Mouse (Mus musculus) heart, embryonic 11.5 days (tissue): Measurements from ENCODE around the gene Stox2. TPM values are rescaled to one million over a fixed set of nuclear protein-coding genes. Genes with fewer than 3 reads are reported as not detected.

Experiments used
- ATAC-seq: fragments of 200-750 bp; cut with Nextera tagmentation; replicated peaks from 2 replicates; pipeline ENCODE4 v1.8.0; 2017; ENCODE audit warnings: moderate library complexity; ENCODE audit not compliant: insufficient number of reproducible peaks, low FRiP score, low TSS enrichment
- H3K27ac ChIP-seq: fragments of 300-500 bp; sonication (generic); 2 replicates; pipeline ENCODE4 v1.5.1; 2014; ENCODE audit warnings: mild to moderate bottlenecking, low read depth, low read length
- H3K27me3 ChIP-seq: fragments of 300-500 bp; sonication (generic); 2 replicates; pipeline ENCODE4 v1.6.1; 2014; ENCODE audit warnings: mild to moderate bottlenecking, low read length, mixed read lengths; ENCODE audit not compliant: control insufficient read depth, insufficient read depth
- H3K36me3 ChIP-seq: fragments of 300-500 bp; sonication (generic); 2 replicates; pipeline ENCODE4 v1.6.1; 2014; ENCODE audit warnings: mild to moderate bottlenecking, low read length, moderate library complexity, mixed read lengths; ENCODE audit not compliant: control insufficient read depth, insufficient read depth
- H3K4me1 ChIP-seq: fragments of 300-500 bp; sonication (generic); 2 replicates; pipeline ENCODE4 v1.6.1; 2014; ENCODE audit warnings: low read length; ENCODE audit not compliant: control insufficient read depth, insufficient read depth
- H3K4me2 ChIP-seq: fragments of 300-500 bp; sonication (generic); 2 replicates; pipeline ENCODE4 v1.6.1; 2014; ENCODE audit warnings: mild to moderate bottlenecking, moderate library complexity
- H3K4me3 ChIP-seq: fragments of 300-500 bp; sonication (generic); 2 replicates; pipeline ENCODE4 v1.5.1; 2014; ENCODE audit warnings: low read depth, low read length
- H3K9ac ChIP-seq: fragments of 300-500 bp; sonication (generic); 2 replicates; pipeline ENCODE4 v1.6.1; 2014; ENCODE audit warnings: mild to moderate bottlenecking, low read depth, low read length, moderate library complexity
- H3K9me3 ChIP-seq: fragments of 300-500 bp; sonication (generic); replicated peaks from 2 replicates; pipeline ENCODE4 v1.6.1; 2016; ENCODE audit warnings: low read length; ENCODE audit not compliant: control insufficient read depth
- WGBS: fragments of 180-500 bp; shearing (Covaris S2); extraction: QIAGEN DNeasy Blood & Tissue Kit; methylation state at CpG from one replicate; pipeline ENCODE4 v1.1.7; 2014; ENCODE audit not compliant: insufficient replicate concordance; 5-methylcytosine and 5-hydroxymethylcytosine counted together
- polyA plus RNA-seq: library from polyadenylated mRNA; unstranded; fragments of >200 nt; fragmentation: Nextera tagmentation; extraction: Ambion mirVana; gene quantifications from 2 replicates; pipeline ENCODE4 v1.2.1, GENCODE M21; 2014

The Stox2 gene
- polyA plus RNA-seq, 1 experiment from 2014 or later: 10.6 TPM

DNA sequence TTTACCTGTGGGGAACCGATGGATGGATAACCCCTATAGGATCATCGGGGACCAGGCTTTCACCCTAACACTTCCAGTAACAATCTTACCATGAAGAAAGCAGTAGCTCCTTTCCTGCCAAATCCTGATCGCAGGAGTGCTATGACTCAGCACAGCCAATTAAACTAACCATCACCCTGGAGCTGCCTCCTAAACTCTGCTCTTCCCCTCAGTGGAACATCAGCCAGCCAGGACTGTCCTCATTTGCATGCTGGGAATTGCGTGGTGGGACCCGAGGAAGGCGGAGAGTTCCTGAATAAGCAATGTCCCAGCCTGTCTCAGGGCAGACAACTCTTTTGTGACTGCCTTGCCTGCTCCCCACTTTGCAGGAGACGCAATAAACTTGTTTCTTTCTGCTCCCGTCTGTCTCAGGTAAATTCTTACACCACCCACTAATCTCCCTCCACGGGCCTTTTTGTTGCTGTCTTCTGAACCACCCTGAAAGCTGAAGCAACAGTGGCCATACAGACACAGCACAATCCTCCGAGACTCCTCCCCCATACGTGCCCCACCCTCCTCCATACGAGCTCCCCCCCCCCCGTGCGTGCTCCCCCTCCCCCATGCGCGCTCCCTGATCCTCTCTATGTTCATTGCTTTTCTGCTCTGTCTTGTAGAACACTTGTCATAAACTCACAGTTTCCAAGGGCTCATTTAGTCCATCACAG, 121.9 kb downstream of the Stox2 start:
- Histone ChIP-seq H3K36me3 (no peaks in the 10 kb centered on the region), H3K9me3 (0 out of 2 replicates have a peak, but pooled peaks cover 3% of the 10 kb centered on the region), H3K4me3 (no peak overlapping the region), H3K4me2 (no peak overlapping the region), H3K27ac (no peak overlapping the region), H3K27me3 (no peaks in the 10 kb centered on the region), H3K9ac (no peak overlapping the region), H3K4me1 (no peaks in the 10 kb centered on the region)
- 39% methylated on average over 16 of the region's 16 CpGs for WGBS
- no peak for ATAC-seq

DNA sequence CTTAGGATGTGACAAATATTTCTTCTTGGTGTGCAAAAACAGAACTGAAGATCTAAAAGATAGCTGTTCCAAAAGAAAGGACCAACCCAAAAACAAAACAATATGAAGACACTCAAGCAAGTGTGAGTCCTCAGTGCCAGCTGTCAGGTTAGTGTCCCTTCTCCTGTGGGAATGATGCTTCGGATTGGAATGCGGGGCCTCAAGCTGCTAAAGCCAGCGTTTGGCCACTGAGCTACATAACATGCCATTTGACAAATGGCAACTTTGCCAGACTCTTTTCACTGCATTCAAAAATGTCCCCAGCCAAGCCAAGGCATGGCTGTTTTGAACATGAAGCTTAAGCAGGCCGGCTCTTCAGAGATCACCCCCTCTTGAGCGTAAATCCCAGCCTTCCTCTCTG, 124.9 kb downstream of the Stox2 start:
- Histone ChIP-seq H3K4me1 (no peaks in the 10 kb centered on the region), H3K4me3 (no peak overlapping the region), H3K36me3 (no peaks in the 10 kb centered on the region), H3K27ac (no peak overlapping the region), H3K27me3 (no peaks in the 10 kb centered on the region), H3K4me2 (no peak overlapping the region), H3K9me3 (0 out of 2 replicates have a peak, but pooled peaks cover 3% of the 10 kb centered on the region), H3K9ac (no peak overlapping the region)
- 35% methylated on average over 5 of the region's 5 CpGs for WGBS
- ATAC-seq: no peak

DNA sequence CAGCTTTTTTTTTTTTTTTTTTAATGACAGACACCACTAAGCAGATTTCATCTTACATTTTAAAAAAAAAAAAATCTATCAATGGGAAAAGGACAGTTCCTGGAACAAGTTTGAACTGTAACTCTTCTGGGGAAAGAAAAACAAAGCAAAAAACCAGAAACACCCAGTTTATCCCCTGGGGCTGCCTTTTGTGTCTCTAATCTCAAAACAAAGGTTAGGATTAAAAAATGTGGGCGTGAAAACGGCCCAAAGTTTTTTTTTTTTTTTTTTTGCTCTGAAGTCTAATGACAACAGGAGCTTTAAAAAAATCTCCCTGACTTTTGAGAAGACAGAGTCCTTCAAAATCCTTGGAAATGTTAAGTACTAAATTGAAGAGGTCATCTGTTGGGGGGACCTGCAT, 125.5 kb downstream of the Stox2 start:
- Histone ChIP-seq H3K9ac (no peak overlapping the region), H3K27ac (no peak overlapping the region), H3K4me3 (no peak overlapping the region), H3K4me2 (no peak overlapping the region), H3K9me3 (0 out of 2 replicates have a peak, but pooled peaks cover 3% of the 10 kb centered on the region), H3K4me1 (no peaks in the 10 kb centered on the region), H3K27me3 (no peaks in the 10 kb centered on the region), H3K36me3 (no peaks in the 10 kb centered on the region)
- WGBS: 39% methylated on average over 2 of the region's 2 CpGs
- ATAC-seq: no peak

DNA sequence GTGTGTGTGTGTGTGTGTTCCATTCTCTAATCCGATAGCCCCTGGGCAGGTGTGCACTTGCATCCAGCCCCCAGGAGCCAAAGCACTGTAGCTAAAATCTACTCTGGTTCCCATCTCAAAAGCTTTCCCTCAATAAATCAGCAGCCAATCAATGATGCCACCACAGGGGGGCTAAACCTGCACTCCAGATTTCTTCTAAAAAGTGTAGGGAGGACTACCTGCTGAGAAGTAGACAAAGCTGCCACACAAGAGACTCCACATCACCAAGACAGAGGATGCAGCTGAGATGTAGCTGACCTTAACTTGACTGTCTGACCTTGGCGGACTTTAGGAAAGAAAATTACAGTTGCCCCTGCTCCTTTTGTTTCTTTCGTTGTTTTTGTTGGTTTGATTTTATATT, 127.7 kb downstream of the Stox2 start:
- no peak overlapping the region for H3K27ac ChIP-seq
- no peaks in the 10 kb centered on the region for H3K9me3 ChIP-seq
- H3K27me3 ChIP-seq: no peaks in the 10 kb centered on the region
- H3K4me3 ChIP-seq: no peak overlapping the region
- ATAC-seq: no peak
- WGBS: 73% methylated on average over 3 of the region's 3 CpGs
- no peak overlapping the region for H3K9ac ChIP-seq
- no peaks in the 10 kb centered on the region for H3K36me3 ChIP-seq
- no peaks in the 10 kb centered on the region for H3K4me1 ChIP-seq
- no peak overlapping the region for H3K4me2 ChIP-seq

DNA sequence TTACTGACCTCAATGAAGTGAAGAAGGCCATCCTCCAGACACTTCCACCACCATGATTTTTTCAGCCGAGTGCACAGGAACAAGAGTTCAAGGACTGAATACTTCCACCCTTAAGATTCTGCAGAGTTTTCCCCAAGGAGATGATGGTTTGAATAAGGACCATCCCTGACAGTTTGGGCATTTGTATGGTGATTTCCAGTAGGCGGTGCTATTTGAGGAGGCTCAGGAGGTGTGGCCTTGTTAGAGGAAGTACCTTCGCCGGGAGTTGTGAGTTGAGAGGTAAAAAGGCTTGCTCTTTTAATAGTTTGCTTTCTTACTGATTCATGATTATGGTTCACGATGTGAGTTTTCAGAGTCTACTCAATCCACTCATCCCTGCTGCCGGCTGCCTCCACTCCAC, 138.0 kb downstream of the Stox2 start:
- H3K27me3 ChIP-seq: no peaks in the 10 kb centered on the region
- no peaks in the 10 kb centered on the region for H3K4me1 ChIP-seq
- ATAC-seq: no peak
- no peak overlapping the region for H3K4me2 ChIP-seq
- no peaks in the 10 kb centered on the region for H3K36me3 ChIP-seq
- H3K27ac ChIP-seq: no peak overlapping the region
- no peak overlapping the region for H3K9ac ChIP-seq
- no peaks in the 10 kb centered on the region for H3K9me3 ChIP-seq
- no peak overlapping the region for H3K4me3 ChIP-seq
- WGBS: 86% methylated on average over 6 of the region's 6 CpGs

DNA sequence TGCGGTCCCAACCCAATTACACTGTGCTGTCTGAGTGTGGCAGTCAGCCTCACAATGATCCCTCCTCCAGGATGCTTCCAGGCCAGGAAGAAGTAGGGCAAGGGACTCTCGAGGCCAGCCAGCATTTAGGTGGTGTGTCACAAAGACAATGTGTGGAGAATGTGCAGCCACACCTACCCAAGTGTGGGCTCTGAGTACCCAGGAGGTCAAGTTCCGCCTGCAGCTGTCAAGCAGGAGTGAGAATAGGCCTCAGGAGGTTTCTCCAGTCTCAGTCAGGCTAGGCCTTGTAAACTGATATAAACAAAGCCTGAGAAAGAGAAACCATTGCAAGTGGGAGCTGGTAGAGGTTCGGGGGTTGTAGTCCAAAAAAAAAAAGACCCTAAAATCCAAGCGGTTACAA, 139.8 kb downstream of the Stox2 start:
- Histone ChIP-seq H3K9ac (no peak overlapping the region), H3K36me3 (no peaks in the 10 kb centered on the region), H3K4me1 (no peaks in the 10 kb centered on the region), H3K4me2 (no peak overlapping the region), H3K4me3 (no peak overlapping the region), H3K27ac (no peak overlapping the region), H3K27me3 (no peaks in the 10 kb centered on the region), H3K9me3 (no peaks in the 10 kb centered on the region)
- WGBS: 63% methylated on average over 5 of the region's 5 CpGs
- no peak for ATAC-seq

DNA sequence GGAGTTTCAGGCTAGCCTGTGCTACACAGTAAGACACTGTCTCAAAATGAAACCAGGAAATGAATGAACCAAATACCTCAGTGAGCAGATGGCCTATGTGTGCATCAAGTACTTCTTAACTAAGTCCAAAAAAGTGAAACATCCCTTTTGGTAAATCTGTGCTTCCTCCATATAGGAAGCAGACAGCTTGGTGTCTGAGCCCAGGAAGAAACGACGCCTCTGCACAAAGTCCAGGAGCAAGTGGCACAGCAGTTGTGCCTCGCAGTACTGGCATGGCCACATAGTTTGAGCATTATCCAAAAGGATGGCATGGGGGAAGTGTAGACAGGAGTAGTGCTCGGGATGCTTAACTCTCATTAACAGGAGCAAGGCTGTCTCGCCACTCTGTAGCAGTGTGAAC, 140.3 kb downstream of the Stox2 start:
- Histone ChIP-seq H3K27me3 (no peaks in the 10 kb centered on the region), H3K9me3 (no peaks in the 10 kb centered on the region), H3K4me2 (no peak overlapping the region), H3K36me3 (no peaks in the 10 kb centered on the region), H3K4me3 (no peak overlapping the region), H3K27ac (no peak overlapping the region), H3K4me1 (no peaks in the 10 kb centered on the region), H3K9ac (no peak overlapping the region)
- no peak for ATAC-seq
- WGBS: 83% methylated on average over 5 of the region's 5 CpGs

DNA sequence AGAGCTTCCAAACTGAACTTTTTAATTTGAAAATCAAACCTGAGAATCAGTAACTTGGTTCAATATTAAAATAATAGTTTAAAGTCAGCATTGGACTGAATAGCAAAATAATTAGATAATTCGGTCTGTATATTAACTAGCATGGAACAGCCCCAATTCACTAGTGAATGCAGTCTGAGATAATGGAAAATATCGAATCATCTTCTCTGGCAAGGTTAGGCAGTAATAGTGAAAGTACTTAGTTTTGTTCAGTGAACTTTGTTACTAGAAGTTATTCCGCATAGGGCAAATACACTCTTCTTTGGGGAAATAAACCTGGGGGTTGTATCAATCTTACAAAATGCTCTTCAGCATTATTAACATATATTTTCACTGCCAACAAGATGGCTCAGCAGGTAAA, 147.7 kb downstream of the Stox2 start:
- no peak for ATAC-seq

DNA sequence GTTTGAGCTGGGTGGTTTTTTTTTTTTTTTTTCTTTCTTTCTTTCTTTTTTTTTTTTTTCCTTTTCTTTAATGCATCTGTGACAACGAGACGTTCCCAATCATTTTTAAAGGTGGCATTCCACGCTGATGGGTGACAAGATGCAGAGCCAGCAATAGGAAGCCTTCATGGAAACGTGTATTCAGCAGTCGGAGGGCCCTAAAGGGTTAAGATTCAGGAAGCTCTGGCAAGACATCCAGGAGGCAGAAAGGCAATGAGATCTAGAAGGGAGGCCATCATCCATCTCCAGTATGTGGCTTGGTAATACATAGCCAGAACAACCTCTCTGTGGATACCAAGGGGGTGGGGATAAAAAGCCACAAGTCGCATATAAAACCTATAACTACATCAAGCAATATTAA, 156.5 kb downstream of the Stox2 start:
- Histone ChIP-seq H3K4me1 (peaks cover 7% of the 10 kb centered on the region; the same call in 1 of the 2 replicates), H3K9ac (peak overlapping the region; percentile 90; the same call in 1 of the 2 replicates), H3K4me2 (peak overlapping the region; percentile 90), H3K27me3 (peaks cover 4% of the 10 kb centered on the region; the same call in 1 of the 2 replicates), H3K27ac (no peak overlapping the region), H3K36me3 (no peaks in the 10 kb centered on the region), H3K9me3 (no peaks in the 10 kb centered on the region), H3K4me3 (peak overlapping the region; percentile 79)
- WGBS: 7% methylated on average over 6 of the region's 6 CpGs
- ATAC-seq: no peak

More for the DNA sequence above, 147.7 kb downstream of the Stox2 start:
- Histone ChIP-seq H3K9me3 (no peaks in the 10 kb centered on the region), H3K36me3 (no peaks in the 10 kb centered on the region), H3K27me3 (no peaks in the 10 kb centered on the region), H3K4me3 (no peak overlapping the region), H3K4me1 (no peaks in the 10 kb centered on the region), H3K4me2 (no peak overlapping the region), H3K27ac (no peak overlapping the region), H3K9ac (no peak overlapping the region)
- 86% methylated on average over 3 of the region's 3 CpGs for WGBS
